Mouse (Mus musculus): Measurements from ENCODE around the gene Stra8. TPM values are rescaled to one million over a fixed set of nuclear protein-coding genes. Genes with fewer than 3 reads are reported as not detected.

Stra8 gene
- polyA plus RNA-seq, 1 experiment: 9.4 TPM

- H3K27ac ChIP-seq (ENCODE audit: control insufficient read depth, insufficient read depth, low read depth, low read length): no peak overlapping the region
- no peak overlapping the region for H3K4me3 ChIP-seq (ENCODE audit: control insufficient read depth, low read depth, low read length)
- TF ChIP-seq POLR2A (IDR thresholded peaks at IDR 0.05; ENCODE audit: control insufficient read depth, low read depth, low read length) (no peak), CTCF (IDR thresholded peaks at IDR 0.05; ENCODE audit: control insufficient read depth, insufficient read depth, insufficient replicate concordance, low read depth, low read length) (no peak)
- H3K4me1 ChIP-seq (ENCODE audit: control insufficient read depth, insufficient read depth, low read length): no peaks in the 10 kb centered on the region
- no peaks in the 10 kb centered on the region for H3K36me3 ChIP-seq (ENCODE audit: control insufficient read depth, insufficient read depth, low read length)
- peaks cover under 1% of the 10 kb centered on the region; the same call in 1 of the 2 replicates for H3K27me3 ChIP-seq (ENCODE audit: control insufficient read depth, insufficient read depth, low read length)
These were observed 7.6 kb downstream of the Stra8 start for GRCm38 (mm10) chr6:34927594-34927993.

- H3K36me3 ChIP-seq (ENCODE audit: control insufficient read depth, insufficient read depth, low read length): no peaks in the 10 kb centered on the region
- no peaks in the 10 kb centered on the region for H3K27me3 ChIP-seq (ENCODE audit: control insufficient read depth, insufficient read depth, low read length)
- H3K4me3 ChIP-seq (ENCODE audit: control insufficient read depth, low read depth, low read length): no peak overlapping the region
- no peaks in the 10 kb centered on the region for H3K4me1 ChIP-seq (ENCODE audit: control insufficient read depth, insufficient read depth, low read length)
- H3K27ac ChIP-seq (ENCODE audit: control insufficient read depth, insufficient read depth, low read depth, low read length): no peak overlapping the region
- TF ChIP-seq POLR2A (IDR thresholded peaks at IDR 0.05; ENCODE audit: control insufficient read depth, low read depth, low read length): no peak
- TF ChIP-seq CTCF (IDR thresholded peaks at IDR 0.05; ENCODE audit: control insufficient read depth, insufficient read depth, insufficient replicate concordance, low read depth, low read length): no peak
These were observed 12.7 kb downstream of the Stra8 start for GRCm38 (mm10) chr6:34932633-34933032.

GRCm38 (mm10) chr6:34936743-34937142 is 16.8 kb downstream of the Stra8 start:
- H3K27ac ChIP-seq (ENCODE audit: control insufficient read depth, insufficient read depth, low read depth, low read length): no peak overlapping the region

GRCm38 (mm10) chr6:34938280-34938928 is 18.4 kb downstream of the Stra8 start:
- Histone ChIP-seq H3K27ac (ENCODE audit: control insufficient read depth, insufficient read depth, low read depth, low read length) (no peak overlapping the region), H3K4me1 (ENCODE audit: control insufficient read depth, insufficient read depth, low read length) (no peaks in the 10 kb centered on the region), H3K4me3 (ENCODE audit: control insufficient read depth, low read depth, low read length) (no peak overlapping the region), H3K36me3 (ENCODE audit: control insufficient read depth, insufficient read depth, low read length) (no peaks in the 10 kb centered on the region), H3K27me3 (ENCODE audit: control insufficient read depth, insufficient read depth, low read length) (no peaks in the 10 kb centered on the region)
- TF ChIP-seq POLR2A (IDR thresholded peaks at IDR 0.05; ENCODE audit: control insufficient read depth, low read depth, low read length) (no peak), CTCF (IDR thresholded peaks at IDR 0.05; ENCODE audit: control insufficient read depth, insufficient read depth, insufficient replicate concordance, low read depth, low read length) (no peak)

More at GRCm38 (mm10) chr6:34936743-34937142, 16.8 kb downstream of the Stra8 start:
- no peak for TF ChIP-seq CTCF (IDR thresholded peaks at IDR 0.05; ENCODE audit: control insufficient read depth, insufficient read depth, insufficient replicate concordance, low read depth, low read length)
- Histone ChIP-seq H3K4me3 (ENCODE audit: control insufficient read depth, low read depth, low read length) (no peak overlapping the region), H3K4me1 (ENCODE audit: control insufficient read depth, insufficient read depth, low read length) (no peaks in the 10 kb centered on the region), H3K27me3 (ENCODE audit: control insufficient read depth, insufficient read depth, low read length) (no peaks in the 10 kb centered on the region), H3K36me3 (ENCODE audit: control insufficient read depth, insufficient read depth, low read length) (no peaks in the 10 kb centered on the region)

- H3K36me3 ChIP-seq (ENCODE audit: control insufficient read depth, insufficient read depth, low read length): no peaks in the 10 kb centered on the region
- no peaks in the 10 kb centered on the region for H3K27me3 ChIP-seq (ENCODE audit: control insufficient read depth, insufficient read depth, low read length)
- H3K4me1 ChIP-seq (ENCODE audit: control insufficient read depth, insufficient read depth, low read length): no peaks in the 10 kb centered on the region
- H3K27ac ChIP-seq (ENCODE audit: control insufficient read depth, insufficient read depth, low read depth, low read length): no peak overlapping the region
- TF ChIP-seq POLR2A (IDR thresholded peaks at IDR 0.05; ENCODE audit: control insufficient read depth, low read depth, low read length) (no peak), CTCF (IDR thresholded peaks at IDR 0.05; ENCODE audit: control insufficient read depth, insufficient read depth, insufficient replicate concordance, low read depth, low read length) (no peak)
- H3K4me3 ChIP-seq (ENCODE audit: control insufficient read depth, low read depth, low read length): no peak overlapping the region
These were observed 19.0 kb downstream of the Stra8 start for GRCm38 (mm10) chr6:34938929-34939325.

- H3K4me3 ChIP-seq (ENCODE audit: control insufficient read depth, low read depth, low read length): no peak overlapping the region
- no peak overlapping the region for H3K27ac ChIP-seq (ENCODE audit: control insufficient read depth, insufficient read depth, low read depth, low read length)
- H3K4me1 ChIP-seq (ENCODE audit: control insufficient read depth, insufficient read depth, low read length): no peaks in the 10 kb centered on the region
- TF ChIP-seq POLR2A (IDR thresholded peaks at IDR 0.05; ENCODE audit: control insufficient read depth, low read depth, low read length) (no peak), CTCF (IDR thresholded peaks at IDR 0.05; ENCODE audit: control insufficient read depth, insufficient read depth, insufficient replicate concordance, low read depth, low read length) (no peak)
- no peaks in the 10 kb centered on the region for H3K36me3 ChIP-seq (ENCODE audit: control insufficient read depth, insufficient read depth, low read length)
- H3K27me3 ChIP-seq (ENCODE audit: control insufficient read depth, insufficient read depth, low read length): no peaks in the 10 kb centered on the region
These were observed 19.5 kb downstream of the Stra8 start for GRCm38 (mm10) chr6:34939451-34939850.

GRCm38 (mm10) chr6:34941496-34941895 is 21.5 kb downstream of the Stra8 start:
- Histone ChIP-seq H3K27me3 (ENCODE audit: control insufficient read depth, insufficient read depth, low read length) (no peaks in the 10 kb centered on the region), H3K4me1 (ENCODE audit: control insufficient read depth, insufficient read depth, low read length) (no peaks in the 10 kb centered on the region), H3K36me3 (ENCODE audit: control insufficient read depth, insufficient read depth, low read length) (no peaks in the 10 kb centered on the region), H3K27ac (ENCODE audit: control insufficient read depth, insufficient read depth, low read depth, low read length) (no peak overlapping the region), H3K4me3 (ENCODE audit: control insufficient read depth, low read depth, low read length) (no peak overlapping the region)
- TF ChIP-seq CTCF (IDR thresholded peaks at IDR 0.05; ENCODE audit: control insufficient read depth, insufficient read depth, insufficient replicate concordance, low read depth, low read length): no peak
- TF ChIP-seq POLR2A (IDR thresholded peaks at IDR 0.05; ENCODE audit: control insufficient read depth, low read depth, low read length): no peak

All from testis, adult 2 months (tissue).